Mouse (Mus musculus) gastrocnemius, adult 18-20 months (tissue): ENCODE measurements around the gene Olfr427. TPM values are rescaled to one million over a fixed set of nuclear protein-coding genes. Genes with fewer than 3 reads are reported as not detected.
"Not testable (repeated sequence)": the region's sequence is repeated elsewhere in the genome, so short reads cannot be mapped to it uniquely, and the experiment has no call there.

ENCODE experiments used
- DNase-seq: peaks from one replicate; pipeline ENCODE4 v3.0.0; 2021; ENCODE audit warnings: low spot score
- long read RNA-seq, 2 experiments: library from polyadenylated mRNA; stranded (forward); transcript quantifications; one replicate each; pipeline ENCODE4 v2.0.0; 2021
- total RNA-seq, 2 experiments: library from RNA; stranded (reverse); gene quantifications; 2 replicates each; pipeline ENCODE4 v1.2.3; 2021

Gene Olfr427
- total RNA-seq, result not detected
- long read RNA-seq, experiment 1, result 0 reads
- long read RNA-seq, experiment 2, result 0 reads

DNA sequence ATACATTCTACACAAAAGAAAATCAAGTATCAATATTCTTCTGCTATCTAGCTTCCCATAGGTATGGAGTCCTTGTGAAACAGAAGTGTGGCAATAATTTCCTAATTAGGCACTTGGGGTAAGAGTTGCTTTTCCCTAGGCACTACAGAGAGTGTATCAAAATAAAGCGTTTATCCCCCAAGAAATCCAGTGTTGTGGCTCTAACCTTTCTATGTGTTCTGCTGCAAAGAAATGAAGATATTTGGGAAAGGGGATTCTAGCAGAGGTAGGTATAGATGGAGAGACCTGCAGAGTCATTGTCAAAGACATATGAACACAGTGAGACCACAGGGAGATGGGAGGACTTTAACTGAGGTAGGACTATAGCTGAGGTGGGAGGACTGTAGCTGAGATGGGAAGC is at the start of gene Olfr427:
Gene Olfr427 (plus strand): TSS at position 301 of the 400 bp plus-strand sequence.
- no peak for DNase-seq

DNA sequence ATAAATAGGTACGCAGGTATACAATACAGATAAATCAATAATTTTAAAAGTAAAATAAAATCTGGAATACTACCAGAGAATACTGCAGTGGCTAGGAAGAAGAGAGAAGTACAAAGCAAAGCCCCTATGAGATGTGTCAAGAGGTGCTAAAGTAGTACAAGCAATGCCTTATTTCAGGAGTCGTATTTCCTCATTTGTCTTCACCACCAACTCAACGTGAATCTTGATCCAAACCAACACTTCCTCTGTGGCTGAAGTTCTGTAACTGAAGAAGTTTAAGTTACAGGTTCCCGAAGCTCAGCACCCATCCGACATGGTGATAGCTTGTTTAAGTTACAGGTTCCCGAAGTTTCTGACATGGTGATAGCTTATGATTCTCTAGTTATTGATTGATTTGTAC is 48.5 kb upstream of the Olfr427 start:
- not testable (repeated sequence) for DNase-seq

DNA sequence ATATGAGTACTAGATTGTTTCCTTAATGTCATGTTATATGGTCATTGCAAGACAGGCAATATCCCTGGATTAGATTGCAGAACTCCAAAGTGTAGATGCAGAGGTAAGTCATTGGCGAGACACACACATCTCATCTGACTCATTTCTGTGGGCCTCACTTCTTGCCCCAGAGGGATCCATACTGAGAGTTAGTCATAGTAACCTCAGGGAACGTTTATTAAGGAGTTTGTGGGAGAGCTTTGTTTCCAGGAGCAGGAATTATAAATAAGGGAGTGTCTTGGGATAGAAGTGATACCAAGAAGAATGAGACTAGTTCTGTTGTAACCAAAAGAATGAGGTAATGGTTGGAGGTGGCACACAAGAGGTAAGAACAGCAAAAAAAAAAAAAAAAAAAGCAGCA is 47.8 kb upstream of the Olfr427 start, which contains the start of gene Olfr432:
Gene Olfr432 (plus strand): TSS at position 313 of the 400 bp plus-strand sequence.
- DNase-seq, result peak; percentile 15

DNA sequence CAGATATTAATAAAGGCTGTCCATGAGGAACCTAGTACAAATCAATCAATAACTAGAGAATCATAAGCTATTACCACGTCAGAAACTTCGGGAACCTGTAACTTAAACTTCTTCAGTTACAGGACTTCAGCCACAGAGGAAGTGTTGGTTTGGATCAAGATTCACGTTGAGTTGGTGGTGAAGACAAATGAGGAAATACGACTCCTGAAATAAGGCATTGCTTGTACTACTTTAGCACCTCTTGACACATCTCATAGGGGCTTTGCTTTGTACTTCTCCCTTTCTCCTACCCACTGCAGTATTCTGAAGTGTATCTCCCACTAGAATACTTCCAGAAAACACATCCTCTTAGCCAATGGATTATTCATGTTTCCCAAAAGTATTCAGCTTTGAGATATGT is 47.3 kb upstream of the Olfr427 start:
- not testable (repeated sequence) for DNase-seq

DNA sequence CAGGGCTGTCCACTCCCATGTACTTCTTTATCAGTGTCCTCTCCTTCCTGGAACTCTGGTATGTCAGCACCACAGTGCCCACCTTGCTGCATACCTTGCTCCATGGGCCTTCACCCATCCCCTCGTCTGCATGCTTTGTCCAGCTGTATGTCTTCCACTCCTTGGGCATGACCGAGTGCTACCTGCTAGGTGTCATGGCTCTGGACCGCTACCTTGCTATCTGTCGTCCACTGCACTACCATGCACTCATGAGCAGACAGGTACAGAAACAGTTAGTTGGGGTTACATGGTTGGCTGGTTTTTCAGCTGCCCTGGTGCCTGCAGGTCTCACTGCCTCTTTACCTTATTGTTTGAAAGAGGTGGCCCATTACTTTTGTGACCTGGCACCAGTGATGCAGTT is 46.2 kb upstream of the Olfr427 start:
- no peak for DNase-seq

DNA sequence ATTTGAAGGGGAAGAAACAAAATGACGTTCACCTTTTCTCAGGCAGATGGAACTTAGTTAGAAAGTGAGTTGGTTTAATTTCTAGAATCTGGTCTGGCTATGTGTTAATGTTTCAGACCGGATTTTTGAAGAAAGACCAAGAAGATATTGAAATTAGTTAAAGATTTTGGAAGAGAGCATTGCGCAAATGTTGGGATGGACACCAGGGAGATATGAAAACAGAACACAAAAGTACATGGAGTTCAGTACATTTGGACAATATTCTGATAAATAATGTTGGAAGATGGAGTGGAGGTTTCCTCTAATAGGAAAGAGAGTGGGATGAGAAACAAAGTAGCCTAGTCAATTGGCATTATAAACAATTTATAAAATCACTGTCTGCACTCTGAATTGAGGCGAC is 45.2 kb upstream of the Olfr427 start:
- peak; percentile 44 for DNase-seq

DNA sequence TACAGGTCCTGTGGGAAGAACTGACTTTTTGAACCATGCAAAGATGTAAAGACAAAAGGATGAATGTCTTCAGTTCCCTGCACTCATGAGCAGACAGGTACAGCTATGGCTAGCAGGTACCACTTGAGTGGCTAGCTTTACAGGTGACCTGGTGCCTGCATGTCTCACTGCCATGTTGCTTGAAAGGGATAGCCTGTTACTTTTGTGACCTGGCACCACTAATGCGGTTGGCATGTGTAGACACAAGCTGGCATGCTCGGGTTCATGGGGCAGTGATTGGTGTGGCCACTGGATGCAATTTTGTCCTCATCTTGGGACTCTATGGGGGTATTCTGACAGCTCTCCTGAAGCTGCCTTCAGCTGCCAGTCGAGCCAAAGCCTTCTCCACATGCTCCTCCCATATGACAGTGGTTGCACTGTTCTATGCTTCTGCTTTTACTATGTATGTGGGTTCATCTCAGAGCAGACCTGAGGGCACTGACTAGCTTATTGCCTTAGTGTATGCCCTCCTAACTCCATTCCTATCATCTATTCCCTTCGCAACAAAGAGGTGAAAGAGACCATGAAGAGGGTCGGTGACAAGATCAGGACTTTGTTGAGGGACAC is 44.7 kb upstream of the Olfr427 start:
- no peak for DNase-seq

DNA sequence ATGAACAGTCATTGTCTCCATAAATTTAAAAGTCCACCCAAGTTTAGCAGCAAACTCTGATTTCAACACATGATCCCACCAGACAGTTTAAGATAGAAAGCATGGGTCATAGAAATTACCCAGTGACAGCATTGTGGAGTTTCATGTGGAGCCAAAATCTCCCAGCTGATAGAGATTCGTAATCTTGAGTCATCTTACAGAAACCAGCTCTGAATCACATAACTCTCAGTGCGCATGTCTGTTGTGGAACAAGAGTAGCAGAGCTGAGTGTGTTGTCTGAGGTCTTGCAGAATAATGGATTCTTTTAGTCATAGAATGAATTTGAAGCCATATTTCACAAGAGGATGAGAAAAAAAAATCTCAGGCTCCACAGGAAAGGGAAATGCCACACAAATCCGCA is 43.7 kb upstream of the Olfr427 start:
- DNase-seq, result peak; percentile 19

DNA sequence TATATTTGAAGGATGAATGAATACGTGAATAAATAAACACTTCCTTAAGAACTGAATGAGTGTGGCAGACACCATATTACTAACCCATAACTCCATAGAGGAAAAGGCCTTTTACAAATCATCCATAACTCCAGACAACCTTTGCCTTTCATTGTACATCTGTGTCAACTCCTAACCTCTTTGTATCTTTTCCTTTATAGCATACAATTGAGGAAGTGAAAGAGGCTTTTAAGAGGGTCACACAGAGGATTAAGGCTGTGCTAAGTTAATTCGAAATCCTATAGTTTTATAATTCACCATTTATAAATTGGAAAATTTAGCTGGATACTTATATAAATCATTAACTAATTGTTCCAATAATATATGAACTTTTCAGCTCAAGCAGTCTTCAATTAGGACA is 41.4 kb upstream of the Olfr427 start:
- no peak for DNase-seq

DNA sequence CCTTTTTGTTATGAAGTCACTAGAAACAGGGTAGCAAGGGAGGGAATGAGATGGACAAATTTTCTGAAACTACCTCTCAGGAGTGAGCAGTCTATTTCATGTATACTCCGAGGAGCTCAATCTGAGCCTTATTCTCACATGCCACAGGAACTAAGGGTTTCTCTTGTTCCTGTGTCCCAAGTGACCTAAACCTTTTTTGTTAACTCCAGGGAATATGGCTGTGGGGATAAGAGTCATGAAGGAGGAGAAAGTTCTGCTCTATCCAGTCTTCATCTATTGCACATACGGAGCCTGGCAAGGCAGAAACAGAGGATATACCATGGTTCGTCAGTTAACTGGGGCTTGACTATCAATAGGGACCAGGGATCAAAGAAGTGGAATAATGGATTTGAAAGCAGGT is 30.4 kb upstream of the Olfr427 start, which contains the start of gene Olfr430:
Gene Olfr430 (plus strand): TSS at position 301 of the 400 bp plus-strand sequence.
- no peak for DNase-seq

DNA sequence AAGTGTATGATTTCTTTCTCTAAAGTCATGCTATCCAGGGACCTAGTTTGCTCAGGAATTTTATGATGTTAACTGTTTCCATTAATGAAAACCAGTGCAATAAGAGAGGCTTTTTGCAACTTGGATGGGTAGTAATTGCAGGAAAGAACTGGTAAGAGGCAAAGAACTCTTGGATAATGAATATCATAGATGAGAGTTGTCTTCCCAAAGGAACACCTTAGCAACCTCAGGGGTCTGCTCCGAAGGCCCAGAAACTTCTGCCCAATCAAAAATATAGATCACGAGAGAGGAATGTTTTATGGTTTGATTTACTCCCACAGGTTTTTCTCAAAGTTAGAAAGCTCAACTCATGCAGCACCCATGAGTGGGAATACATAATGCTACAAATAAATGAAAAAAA is 12.7 kb upstream of the Olfr427 start, which contains the start of gene Olfr429:
Gene Olfr429 (plus strand): TSS at position 301 of the 400 bp plus-strand sequence.
- no peak for DNase-seq

DNA sequence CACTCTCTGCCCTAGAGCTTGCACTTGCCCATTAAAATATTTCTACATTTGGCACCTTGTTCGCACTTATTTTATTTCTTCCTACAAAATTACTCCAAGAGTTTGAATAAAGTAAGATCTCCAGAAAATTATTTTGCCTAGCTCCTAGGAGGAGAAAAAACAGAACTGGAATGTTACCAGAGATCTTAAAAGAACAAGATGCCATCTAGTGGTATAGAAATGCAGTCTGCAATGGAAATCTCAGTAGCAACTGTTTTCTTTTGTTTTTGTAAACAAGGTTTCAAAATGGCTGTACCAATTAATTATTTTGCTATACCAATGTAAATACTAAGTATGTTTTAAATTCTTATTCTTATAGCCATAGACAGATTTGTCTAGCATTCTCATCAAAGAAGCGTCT is 7.0 kb downstream of the Olfr427 start:
- no peak for DNase-seq

DNA sequence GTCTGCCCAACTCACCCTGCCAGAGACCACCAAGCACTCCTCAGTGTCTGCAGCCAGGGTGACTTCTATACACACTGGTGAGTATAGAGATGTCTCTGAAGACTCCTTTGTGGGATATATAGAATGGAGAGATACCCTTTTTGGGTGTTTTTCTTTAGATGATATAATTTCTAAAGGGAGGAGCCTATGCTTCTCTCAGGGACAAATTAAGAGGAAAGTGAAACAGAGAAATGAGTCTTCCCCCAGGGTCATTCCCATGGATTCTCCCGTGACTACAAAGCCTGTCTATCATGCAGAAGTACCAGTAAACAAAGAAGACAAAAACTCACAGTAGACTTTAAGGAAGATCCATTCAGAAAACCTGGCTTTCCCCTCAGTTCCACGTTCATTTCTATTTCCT is 24.4 kb downstream of the Olfr427 start, which contains the start of gene Olfr231:
Gene Olfr231 (minus strand): TSS at position 101 of the 400 bp plus-strand sequence.
- no peak for DNase-seq

DNA sequence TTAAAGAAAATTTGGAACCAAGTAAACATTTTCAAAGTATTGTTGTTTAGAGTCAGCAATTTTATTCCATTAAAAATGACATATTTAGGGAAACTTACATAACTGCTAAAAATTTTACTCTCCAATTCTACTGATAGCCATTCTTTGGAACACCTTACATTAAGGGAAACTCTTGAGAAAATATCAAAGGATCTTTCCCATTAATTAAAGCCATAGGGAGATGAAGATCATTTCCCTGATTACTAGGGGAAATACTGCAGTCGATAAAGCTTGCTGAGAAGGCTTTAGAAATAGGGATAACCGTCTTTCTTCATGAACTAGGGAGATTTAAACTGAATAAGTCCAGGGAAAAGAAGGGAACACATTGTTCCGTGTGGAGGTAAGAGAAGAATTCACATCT is 34.5 kb downstream of the Olfr427 start, which contains the start of gene Olfr424:
Gene Olfr424 (plus strand): TSS at position 301 of the 400 bp plus-strand sequence.
- DNase-seq, result no peak

DNA sequence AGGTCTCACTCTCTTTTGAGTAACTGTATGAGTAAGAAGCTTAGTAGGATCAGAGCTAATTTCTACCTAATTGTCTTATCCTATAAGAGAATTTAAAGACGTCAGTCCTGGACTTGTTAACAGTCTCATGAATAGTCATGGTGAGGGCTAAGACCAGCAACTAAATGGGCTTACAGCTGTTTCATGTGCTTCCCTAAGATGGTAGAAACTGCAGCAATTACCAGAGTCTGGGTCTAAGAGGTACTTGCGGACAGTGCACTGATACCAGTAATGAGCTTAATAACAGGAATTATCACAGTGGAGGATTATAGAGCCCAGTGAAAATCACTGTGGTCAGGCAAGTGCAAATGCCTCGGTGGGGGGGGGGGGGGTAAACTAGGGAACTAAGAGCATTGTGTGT is 35.3 kb downstream of the Olfr427 start:
- DNase-seq, result no peak

DNA sequence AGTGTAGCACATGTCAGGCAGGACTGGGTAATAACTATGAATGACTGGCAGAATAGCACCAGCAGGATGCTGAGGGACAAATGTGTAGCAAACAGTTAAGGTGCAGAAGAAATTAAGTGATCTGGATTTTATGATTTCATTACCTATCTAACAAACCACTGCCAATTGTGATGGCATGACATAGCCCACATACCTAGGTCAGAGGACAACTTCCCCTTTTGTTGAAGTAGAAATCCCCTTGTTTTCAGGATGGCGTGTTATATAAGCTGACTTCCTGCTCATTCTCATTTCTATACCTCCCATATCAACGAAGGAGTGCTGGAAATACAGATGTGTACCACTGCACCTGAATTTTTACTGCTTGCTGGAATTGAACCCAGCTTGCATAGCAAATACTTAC is 44.7 kb downstream of the Olfr427 start:
- DNase-seq, result no peak

DNA sequence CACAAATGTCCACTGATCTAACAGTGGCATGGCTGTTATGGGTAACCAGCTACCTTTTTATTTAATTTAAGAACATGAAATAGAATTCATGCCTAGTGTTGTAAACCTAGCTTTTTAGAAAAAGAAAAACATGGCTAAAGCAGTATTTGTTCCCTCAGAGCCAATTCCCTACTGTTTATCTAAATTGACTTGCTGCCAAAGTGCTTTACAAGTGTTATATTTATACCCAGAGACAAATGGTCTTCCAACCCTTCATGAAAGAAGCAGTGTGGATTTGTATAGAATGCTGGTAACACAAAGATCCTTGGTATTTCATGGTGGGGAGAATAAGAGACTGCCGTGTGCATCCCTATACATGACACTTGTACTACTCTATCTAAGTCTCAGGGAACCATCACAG is 50.0 kb downstream of the Olfr427 start:
- DNase-seq, result no peak

DNA sequence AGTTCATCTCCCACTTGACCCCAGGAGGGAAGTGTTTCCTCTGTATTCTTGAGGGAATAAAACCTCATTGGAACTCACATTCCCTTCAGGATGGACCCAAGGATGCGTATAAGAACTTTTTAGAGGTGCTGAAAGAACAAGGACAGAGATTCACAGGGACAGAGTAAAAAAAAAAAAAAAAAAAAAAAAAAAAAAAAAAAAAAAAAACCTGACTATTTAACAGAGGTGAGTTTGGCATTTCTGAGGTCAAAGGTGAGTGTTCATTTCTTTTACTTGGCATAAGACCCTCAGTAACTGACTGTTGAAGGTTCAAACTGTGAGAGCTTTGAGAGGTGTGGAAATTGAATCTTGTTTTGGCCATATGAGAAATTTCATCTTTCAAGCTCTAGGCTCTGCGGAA is 52.6 kb downstream of the Olfr427 start:
- no peak for DNase-seq

Other genes with a start within 250 kb of the Olfr427 start
- 1 to 10 TPM; 2.7 to 3.1 TPM for gene Ifi211, start 183.8 kb upstream of the Olfr427 start, total RNA-seq
- gene Mndal, start 154.4 kb upstream of the Olfr427 start, total RNA-seq, result 1 to 10 TPM; 1.6 to 3.7 TPM
- 1 to 10 TPM; 2.7 to 3.7 TPM for gene Ifi203, start 154.2 kb upstream of the Olfr427 start, total RNA-seq
- gene Ifi202b, start 114.1 kb upstream of the Olfr427 start, total RNA-seq, result not detected
- 10 to 100 TPM in 1 of 2 experiments, 1 to 10 TPM in 1; 7.5 to 17.1 TPM for gene Ifi205, start 65.1 kb upstream of the Olfr427 start, total RNA-seq
- gene Olfr433, start 56.2 kb upstream of the Olfr427 start, total RNA-seq, result not detected
- gene Olfr432, start 47.7 kb upstream of the Olfr427 start, total RNA-seq, result not detected
- gene Olfr430, start 30.3 kb upstream of the Olfr427 start, total RNA-seq, result not detected
- gene Olfr429, start 12.6 kb upstream of the Olfr427 start, total RNA-seq, result not detected
- not detected for gene Olfr231, start 24.3 kb downstream of the Olfr427 start, total RNA-seq
- not detected for gene Olfr424, start 34.6 kb downstream of the Olfr427 start, total RNA-seq
- not detected for gene Olfr420, start 58.7 kb downstream of the Olfr427 start, total RNA-seq
- under 1 TPM; 0.07 TPM for gene Spta1, start 75.9 kb downstream of the Olfr427 start, total RNA-seq
- not detected for gene Olfr419, start 155.2 kb downstream of the Olfr427 start, total RNA-seq
- not detected for gene Mptx1, start 233.6 kb downstream of the Olfr427 start, total RNA-seq